Mouse (Mus musculus) pancreas, adult 10 weeks (tissue): Measurements from ENCODE around the gene Ramp2. TPM values are rescaled to one million over a fixed set of nuclear protein-coding genes. Genes with fewer than 3 reads are reported as not detected.

Experiments used
- polyA plus RNA-seq: library from polyadenylated mRNA; stranded (reverse); fragments of 350-450 nt; fragmentation: Illumina TruSeq; extraction: RNeasy Lipid Tissue Mini Kit (QIAGEN cat#74804); gene quantifications from one replicate; pipeline ENCODE4 v1.2.3, GENCODE M21; 2015; ENCODE audit warnings: low read depth, low replicate concordance; ENCODE audit not compliant: insufficient read depth

Ramp2 gene
- 30.5 TPM for polyA plus RNA-seq

DNA sequence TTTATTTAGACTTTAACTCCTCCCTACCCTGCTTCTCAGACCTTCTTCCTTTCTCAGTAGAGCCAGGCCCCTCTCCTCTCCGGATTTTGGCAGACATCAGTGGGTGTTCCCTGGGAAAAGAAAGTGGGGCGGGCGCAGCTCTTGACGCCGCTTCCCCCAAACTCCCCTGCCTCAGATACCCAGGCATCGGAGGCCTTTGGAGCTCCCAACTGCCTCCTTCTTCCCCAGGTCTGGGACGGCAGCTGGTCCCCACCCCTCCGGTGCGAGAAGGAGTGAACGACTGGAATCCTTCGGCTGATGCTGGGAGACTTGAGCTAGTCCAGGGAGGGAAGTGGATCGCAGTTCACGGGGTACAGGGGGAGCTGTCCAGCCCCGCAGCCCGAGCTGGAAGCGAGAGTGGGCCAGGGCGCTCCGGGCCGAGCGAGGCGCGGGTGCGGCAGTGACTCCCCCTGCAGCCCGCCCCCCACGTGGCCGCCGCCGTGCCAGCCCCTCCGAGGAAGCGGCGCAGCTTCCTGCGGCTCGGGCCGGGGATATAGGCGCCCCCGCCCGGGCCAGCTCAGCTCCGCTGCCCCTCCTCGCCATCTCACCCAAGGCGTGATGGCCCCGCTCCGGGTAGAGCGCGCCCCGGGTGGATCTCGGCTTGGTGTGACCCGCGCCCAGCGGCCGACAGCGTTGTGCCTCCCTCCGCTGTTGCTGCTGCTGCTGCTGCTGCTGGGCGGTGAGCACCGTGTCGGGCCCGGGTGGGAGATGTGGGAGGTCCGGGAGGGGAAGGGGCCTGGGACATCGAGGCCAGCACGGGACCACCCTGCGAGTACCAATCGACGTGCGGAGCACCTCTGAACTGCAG lies at the start of gene Ramp2:
TSS of gene Ramp2 (plus strand) at position 174 of the 847 bp plus-strand sequence.

DNA sequence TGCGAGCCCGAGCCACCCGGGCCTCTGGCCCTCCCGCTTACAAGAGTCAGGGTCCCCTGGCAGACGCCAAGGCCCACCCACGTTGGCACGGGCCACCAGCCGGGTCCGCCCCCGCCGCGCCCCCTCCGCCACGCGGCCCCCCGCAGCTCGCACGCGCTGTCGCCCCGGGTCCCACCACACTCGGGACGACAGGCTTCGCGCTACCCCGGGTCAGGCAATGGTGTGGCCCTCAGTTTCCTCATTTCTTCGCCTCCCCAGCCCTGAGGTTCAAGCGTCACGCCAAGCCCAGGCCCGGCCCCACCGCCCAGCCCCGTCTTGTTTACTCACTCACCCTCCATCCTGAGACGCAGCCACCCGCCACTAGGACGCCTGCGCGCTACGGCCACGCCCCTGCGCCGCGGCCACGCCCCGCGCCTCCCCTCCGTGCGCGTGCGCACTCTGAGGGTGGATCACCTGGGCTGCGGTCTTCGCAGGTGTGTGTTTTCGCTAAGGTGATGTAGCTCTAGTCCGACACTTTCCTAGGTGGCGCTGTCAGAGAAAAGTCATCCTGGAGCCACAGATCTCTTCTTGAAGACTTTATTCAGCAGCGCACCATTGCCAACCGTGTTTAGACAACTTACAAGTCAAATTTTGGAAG lies 19.6 kb upstream of the Ramp2 start, which contains the start of gene Ezh1:
TSS of gene Ezh1 (minus strand) at position 399 of the 637 bp plus-strand sequence.

DNA sequence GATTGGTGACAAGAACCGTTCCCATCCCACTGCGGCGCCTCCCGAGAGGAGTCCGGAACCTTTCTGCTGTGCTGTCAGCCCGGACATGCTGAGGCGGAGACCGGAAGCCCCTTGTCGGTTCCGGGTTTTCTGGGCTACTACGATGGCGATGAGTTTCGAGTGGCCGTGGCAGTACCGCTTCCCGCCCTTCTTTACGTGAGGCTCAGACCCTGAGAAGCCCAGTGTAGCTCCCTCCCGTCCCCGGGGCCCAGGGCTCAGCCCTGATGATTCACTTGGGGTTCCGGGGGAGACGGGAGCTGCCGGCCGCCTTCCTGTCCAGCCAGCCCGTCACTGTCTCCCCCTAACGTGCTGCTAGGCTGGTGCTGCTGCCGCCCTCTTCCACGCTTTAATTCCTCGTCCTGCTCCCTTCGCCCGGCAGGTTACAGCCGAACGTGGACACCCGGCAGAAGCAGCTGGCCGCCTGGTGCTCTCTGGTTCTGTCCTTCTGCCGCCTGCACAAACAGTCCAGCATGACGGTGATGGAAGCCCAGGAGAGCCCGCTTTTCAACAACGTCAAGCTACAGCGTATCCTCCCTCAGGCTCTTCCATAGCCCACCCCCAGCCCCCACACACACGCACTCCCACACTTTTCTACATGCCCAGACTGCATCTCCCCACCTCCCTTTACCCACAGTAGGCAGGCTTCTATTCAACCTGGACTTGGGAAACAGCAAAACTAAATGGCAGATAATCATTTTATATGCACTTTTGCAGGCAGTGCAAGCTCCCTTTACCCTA lies 8.0 kb downstream of the Ramp2 start, which contains the start of gene Vps25:
TSS of gene Vps25 (plus strand) at position 95 of the 777 bp plus-strand sequence.

DNA sequence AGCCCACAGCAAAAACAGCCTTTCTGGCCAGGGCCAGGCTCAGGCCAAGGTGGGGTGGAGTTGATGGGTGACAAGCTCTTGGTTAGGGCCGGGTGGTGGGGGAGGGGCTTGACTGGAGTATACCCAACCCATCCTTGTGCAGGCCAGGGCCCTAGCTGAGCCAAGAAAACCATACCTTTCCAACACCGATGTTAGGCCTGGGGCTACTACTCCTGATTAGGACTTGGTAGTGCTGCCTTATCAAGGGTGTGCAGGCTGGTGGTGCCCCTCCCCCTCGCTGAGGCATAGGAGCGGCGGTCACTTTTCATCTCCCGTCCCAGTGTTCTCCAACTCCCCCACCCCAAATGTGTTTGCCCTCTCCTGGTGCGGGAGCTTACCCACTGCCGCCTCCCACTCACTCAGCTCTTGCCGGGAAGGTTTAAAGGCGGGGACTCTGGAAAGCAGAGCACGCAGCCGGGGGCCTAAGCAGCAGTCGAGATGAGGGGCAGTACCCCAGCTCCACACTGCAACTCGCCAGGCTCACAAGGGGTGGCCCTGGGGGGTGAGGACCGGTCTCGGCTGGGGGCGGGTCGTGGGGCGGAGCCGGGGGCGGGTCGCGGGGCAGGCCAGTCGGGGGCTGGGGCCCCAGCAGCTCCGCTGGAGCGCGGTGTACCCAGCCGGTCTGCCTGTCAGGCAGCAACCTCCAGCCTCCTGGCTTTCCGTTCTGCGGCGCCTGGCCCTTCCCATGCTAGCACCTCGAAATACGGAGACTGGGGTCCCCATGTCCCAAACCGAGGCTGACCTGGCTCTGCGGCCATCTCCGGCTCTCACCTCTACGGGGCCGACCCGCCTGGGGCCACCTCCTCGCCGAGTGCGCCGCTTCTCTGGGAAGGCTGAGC lies 14.4 kb downstream of the Ramp2 start, which contains the start of gene Wnk4:
TSS of gene Wnk4 (plus strand) at position 620 of the 878 bp plus-strand sequence.

DNA sequence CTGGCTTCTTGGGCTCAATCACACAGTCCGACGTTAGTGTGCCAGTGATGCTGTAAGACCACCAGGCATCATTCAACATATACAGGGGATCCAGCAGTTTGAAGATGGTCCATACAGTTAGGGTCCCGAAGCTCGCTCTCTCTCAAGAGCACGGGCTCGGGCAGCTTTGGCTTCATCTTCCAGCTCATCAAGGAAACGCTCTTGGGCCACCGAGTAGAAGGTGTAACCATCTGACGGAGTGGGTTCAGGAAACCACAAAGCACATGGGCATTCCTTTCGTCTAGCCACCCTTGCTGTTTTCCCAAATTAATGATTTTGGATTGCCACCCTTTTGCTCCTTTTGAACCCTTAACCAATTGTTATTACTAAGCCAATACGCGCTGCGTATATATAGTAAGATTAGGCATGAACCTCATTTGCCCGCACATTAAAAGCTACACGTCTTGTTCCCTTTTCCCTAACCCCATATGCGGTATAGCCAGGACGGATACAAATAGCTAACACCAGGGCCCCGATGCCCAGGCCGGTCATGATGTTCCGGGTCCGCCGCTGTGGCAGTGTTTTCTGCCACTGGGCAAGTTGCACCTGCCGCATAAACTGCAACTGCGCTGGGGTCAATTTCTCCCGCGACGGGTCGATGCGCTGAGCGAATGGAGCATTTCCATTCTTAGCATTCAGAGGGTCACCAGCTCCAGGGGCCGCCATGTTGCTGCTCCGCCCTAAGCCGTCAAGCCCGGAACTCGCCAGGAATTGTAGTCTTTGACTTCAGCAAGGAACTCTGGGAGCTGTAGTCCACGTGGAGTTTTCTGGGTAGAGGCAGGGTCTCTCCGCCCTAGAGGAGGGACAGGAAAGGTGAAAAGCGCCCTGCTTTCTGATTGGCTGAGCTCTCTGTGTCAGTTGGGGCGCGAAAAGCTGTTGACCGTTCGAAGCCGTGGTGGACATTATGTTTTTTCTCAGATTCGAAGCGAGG lies 32.7 kb downstream of the Ramp2 start, which contains the start of the genes Cntd1 and Coa3:
TSS of gene Cntd1 (plus strand) at position 790 of the 970 bp plus-strand sequence.
TSS of gene Coa3 (minus strand) at position 892 of the 970 bp plus-strand sequence.

DNA sequence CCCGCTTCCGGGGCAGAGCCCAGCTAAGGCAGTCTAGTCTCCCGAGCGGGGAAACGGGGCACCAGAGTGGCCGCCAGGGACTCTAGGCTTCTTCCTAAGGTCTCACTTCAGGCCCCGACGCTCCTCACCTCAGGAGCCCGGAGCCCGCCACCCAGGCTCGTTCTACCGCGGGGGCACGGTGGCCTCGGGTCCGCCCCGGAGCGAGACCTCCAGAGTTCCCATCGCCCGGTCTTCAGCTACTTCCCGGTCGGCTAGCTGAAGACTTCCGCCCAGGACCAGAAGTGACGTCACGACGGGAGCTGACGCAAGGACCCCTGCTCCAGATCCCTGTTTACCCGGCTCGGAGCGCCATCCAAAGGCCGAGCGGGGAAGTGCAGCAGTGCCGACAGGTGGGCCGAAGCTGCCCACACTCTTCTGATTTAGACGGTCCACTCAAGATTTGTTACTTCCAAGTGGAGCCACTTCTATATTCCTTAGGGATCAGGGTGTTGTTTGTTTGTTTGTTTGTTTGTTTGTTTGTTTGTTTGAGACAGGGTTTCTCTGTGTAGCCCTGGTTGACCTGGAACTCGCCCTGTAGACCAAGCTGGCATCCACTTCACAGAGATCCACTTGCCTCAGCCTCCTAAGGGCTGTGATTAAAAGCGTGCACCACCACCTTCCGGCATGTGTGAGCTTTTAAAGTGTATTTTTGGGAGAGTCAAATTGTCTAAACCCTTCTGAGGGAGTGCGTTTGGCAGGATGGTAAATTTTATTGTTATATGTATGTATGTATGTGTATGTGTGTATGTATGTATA lies 56.4 kb downstream of the Ramp2 start, which contains the start of gene Becn1:
TSS of gene Becn1 (minus strand) at position 283 of the 795 bp plus-strand sequence.

Other genes starting within 250 kb of the Ramp2 start
- 9.5 TPM for gene Atp6v0a1, start 236.6 kb upstream of the Ramp2 start, polyA plus RNA-seq
- gene Naglu, start 176.0 kb upstream of the Ramp2 start, polyA plus RNA-seq = 5.2 TPM
- gene Hsd17b1, start 167.6 kb upstream of the Ramp2 start, polyA plus RNA-seq = not detected
- gene Coasy, start 163.5 kb upstream of the Ramp2 start, polyA plus RNA-seq = 12.0 TPM
- gene Mlx, start 158.8 kb upstream of the Ramp2 start, polyA plus RNA-seq = 13.6 TPM
- 0.89 TPM for gene Psmc3ip, start 150.6 kb upstream of the Ramp2 start, polyA plus RNA-seq
- 11.9 TPM for gene Retreg3, start 126.1 kb upstream of the Ramp2 start, polyA plus RNA-seq
- 7.6 TPM for gene Tubg1, start 126.1 kb upstream of the Ramp2 start, polyA plus RNA-seq
- gene Tubg2, start 90.1 kb upstream of the Ramp2 start, polyA plus RNA-seq = 1.7 TPM
- gene Cntnap1, start 75.5 kb upstream of the Ramp2 start, polyA plus RNA-seq = 1.2 TPM
- 4.4 TPM for gene Plekhh3, start 74.7 kb upstream of the Ramp2 start, polyA plus RNA-seq
- gene Ccr10, start 70.6 kb upstream of the Ramp2 start, polyA plus RNA-seq = not detected
- 9.6 TPM for gene Ezh1, start 19.6 kb upstream of the Ramp2 start, polyA plus RNA-seq
- gene Vps25, start 7.7 kb downstream of the Ramp2 start, polyA plus RNA-seq = 32.2 TPM
- gene Wnk4, start 14.5 kb downstream of the Ramp2 start, polyA plus RNA-seq = 4.7 TPM
- gene Cntd1, start 33.0 kb downstream of the Ramp2 start, polyA plus RNA-seq = not detected
- 56.2 TPM for gene Coa3, start 33.1 kb downstream of the Ramp2 start, polyA plus RNA-seq
- 20.4 TPM for gene Becn1, start 56.3 kb downstream of the Ramp2 start, polyA plus RNA-seq
- gene Psme3, start 70.2 kb downstream of the Ramp2 start, polyA plus RNA-seq = 15.3 TPM
- 4.8 TPM for gene Aoc2, start 79.0 kb downstream of the Ramp2 start, polyA plus RNA-seq
- 8.3 TPM for gene Aoc3, start 84.6 kb downstream of the Ramp2 start, polyA plus RNA-seq
- gene G6pc, start 121.5 kb downstream of the Ramp2 start, polyA plus RNA-seq = not detected
- 7.0 TPM for gene Aarsd1, start 171.6 kb downstream of the Ramp2 start, polyA plus RNA-seq
- gene Gm27029, start 178.8 kb downstream of the Ramp2 start, polyA plus RNA-seq = 3.0 TPM
- gene Rundc1, start 179.1 kb downstream of the Ramp2 start, polyA plus RNA-seq = 8.9 TPM
- not detected for gene Ptges3l, start 179.3 kb downstream of the Ramp2 start, polyA plus RNA-seq
- 186 TPM for gene Rpl27, start 196.3 kb downstream of the Ramp2 start, polyA plus RNA-seq
- gene Ifi35, start 202.4 kb downstream of the Ramp2 start, polyA plus RNA-seq = 19.5 TPM
- gene Rnd2, start 219.0 kb downstream of the Ramp2 start, polyA plus RNA-seq = 3.9 TPM
- gene Vat1, start 220.2 kb downstream of the Ramp2 start, polyA plus RNA-seq = 30.4 TPM